Mouse (Mus musculus) hindbrain, embryonic 15.5 days (tissue): Measurements from ENCODE around the gene Zfp719. TPM values are rescaled to one million over a fixed set of nuclear protein-coding genes. Genes with fewer than 3 reads are reported as not detected.
A peak's percentile ranks its signal among the peaks of the same experiment; 100 is the strongest.

Experiments used
- ATAC-seq: fragments of 200-750 bp; cut with Nextera tagmentation; 2 replicates; pipeline ENCODE4 v1.8.0; 2017; ENCODE audit warnings: low read depth, moderate number of reproducible peaks, moderate TSS enrichment; ENCODE audit not compliant: low FRiP score
- H3K27ac ChIP-seq: fragments of 300-500 bp; sonication (generic); replicated peaks from 2 replicates; pipeline ENCODE4 v1.5.1; 2015; ENCODE audit warnings: mild to moderate bottlenecking, inconsistent platforms
- H3K27me3 ChIP-seq: fragments of 300-500 bp; sonication (generic); 2 replicates; pipeline ENCODE4 v1.6.1; 2015; ENCODE audit warnings: control low read depth, inconsistent platforms
- H3K36me3 ChIP-seq: fragments of 300-500 bp; sonication (generic); 2 replicates; pipeline ENCODE4 v1.6.1; 2015; ENCODE audit warnings: control low read depth, inconsistent platforms
- H3K4me1 ChIP-seq: fragments of 300-500 bp; sonication (generic); replicated peaks from 2 replicates; pipeline ENCODE4 v1.6.1; 2015; ENCODE audit warnings: control low read depth, inconsistent platforms
- H3K4me2 ChIP-seq: fragments of 300-500 bp; sonication (generic); 2 replicates; pipeline ENCODE4 v1.6.1; 2015; ENCODE audit warnings: moderate library complexity, mild to moderate bottlenecking, inconsistent platforms
- H3K4me3 ChIP-seq: fragments of 300-500 bp; sonication (generic); 2 replicates; pipeline ENCODE4 v1.5.1; 2015; ENCODE audit warnings: mild to moderate bottlenecking, inconsistent platforms
- H3K9ac ChIP-seq: fragments of 300-500 bp; sonication (generic); 2 replicates; pipeline ENCODE4 v1.6.1; 2015; ENCODE audit warnings: inconsistent platforms
- H3K9me3 ChIP-seq: fragments of 300-500 bp; sonication (generic); 2 replicates; pipeline ENCODE4 v1.6.1; 2016; ENCODE audit warnings: control low read depth, inconsistent platforms
- WGBS: fragments of 180-500 bp; shearing (Covaris S2); methylation state at CpG from one replicate; pipeline ENCODE4 v1.1.7; 2015; 5-methylcytosine and 5-hydroxymethylcytosine counted together
- polyA plus RNA-seq: library from polyadenylated mRNA; unstranded; fragments of >200 nt; fragmentation: Nextera tagmentation; extraction: Ambion mirVana; gene quantifications from 2 replicates; pipeline ENCODE4 v1.2.1, GENCODE M21; 2015

Zfp719 gene
- polyA plus RNA-seq, 1 experiment from 2014 or later, result 14.2 TPM

DNA sequence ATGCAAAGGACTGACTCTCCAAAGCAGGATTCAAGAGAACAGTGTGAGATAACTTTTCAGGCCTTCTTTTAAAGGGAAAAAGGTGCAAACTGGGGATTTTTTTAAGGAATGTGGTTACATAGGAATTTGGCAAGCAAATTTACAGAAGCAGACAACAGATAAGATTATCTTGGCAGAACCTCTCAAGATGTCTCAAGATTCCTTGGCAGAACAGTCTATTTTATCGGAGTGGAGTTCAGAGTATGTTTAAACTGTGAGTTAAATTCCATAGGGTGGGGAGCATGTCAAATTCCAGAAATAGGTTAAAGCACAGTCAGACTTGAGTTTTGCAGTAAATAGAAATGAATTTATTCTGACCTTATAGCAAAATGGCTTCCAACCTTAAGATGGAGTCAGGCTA, 22.5 kb upstream of the Zfp719 start:
- H3K9ac ChIP-seq, result no peak overlapping the region
- H3K36me3 ChIP-seq, result no peaks in the 10 kb centered on the region
- H3K4me1 ChIP-seq, result no peaks in the 10 kb centered on the region
- no peak overlapping the region for H3K4me2 ChIP-seq
- no peak for ATAC-seq
- no peaks in the 10 kb centered on the region for H3K27me3 ChIP-seq
- H3K9me3 ChIP-seq, result no peaks in the 10 kb centered on the region
- 91% methylated on average over 1 of the region's 1 CpGs for WGBS
- H3K4me3 ChIP-seq, result no peak overlapping the region
- H3K27ac ChIP-seq, result no peak overlapping the region

- peak within 1 kb of the TSS; percentile 80 for H3K4me2 ChIP-seq
- peak within 1 kb of the TSS; percentile 90 for H3K27ac ChIP-seq
- peak within 1 kb of the TSS; percentile 85 for H3K4me3 ChIP-seq
- WGBS, result under 1% methylated on average over 27 of the region's 27 CpGs
- H3K4me1 ChIP-seq, result peaks cover 18% of the 10 kb centered on the region
- no peaks in the 10 kb centered on the region for H3K27me3 ChIP-seq
- peaks cover 14% of the 10 kb centered on the region for H3K36me3 ChIP-seq
- H3K9me3 ChIP-seq, result no peaks in the 10 kb centered on the region
- peak within 1 kb of the TSS; percentile 78 for H3K9ac ChIP-seq
- ATAC-seq, result peak; percentile 96
Observed at GRCm38 (mm10) chr7:43562006-43562633, 17.3 kb upstream of the Zfp719 start, which contains the start of gene Zfp658. Gene Zfp658, plus strand, starts transcription at chr7:43562256.

DNA sequence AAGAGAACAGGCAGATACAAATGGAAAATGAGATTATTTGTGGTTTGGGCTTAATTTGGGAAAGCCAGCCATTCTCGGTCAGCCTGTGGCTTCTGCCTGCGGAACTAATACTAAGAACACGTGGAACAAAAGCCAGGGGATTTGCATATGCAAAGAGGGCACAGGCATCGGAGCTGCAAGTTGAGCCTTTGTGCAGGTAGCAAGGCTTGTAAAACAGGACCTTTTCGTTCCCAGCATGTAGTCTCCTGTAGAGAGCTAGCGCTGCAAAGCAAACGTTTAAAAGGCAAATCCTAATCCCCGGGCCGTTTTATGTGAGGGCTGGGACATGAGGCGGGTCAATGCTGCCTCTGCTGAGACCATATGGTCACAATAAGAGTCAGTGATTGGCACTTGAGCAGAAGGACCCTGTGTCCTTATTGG, 16.7 kb upstream of the Zfp719 start:
- peak; percentile 12 for ATAC-seq
- Histone ChIP-seq H3K9ac (peak overlapping the region; percentile 78), H3K4me2 (peak overlapping the region; percentile 80), H3K27me3 (no peaks in the 10 kb centered on the region), H3K27ac (peak overlapping the region; percentile 90), H3K9me3 (no peaks in the 10 kb centered on the region), H3K4me3 (peak overlapping the region; percentile 85), H3K36me3 (peaks cover 19% of the 10 kb centered on the region), H3K4me1 (peaks cover 18% of the 10 kb centered on the region)
- 0% methylated on average over 10 of the region's 10 CpGs for WGBS

- 54% methylated on average over 6 of the region's 6 CpGs for WGBS
- peaks cover 18% of the 10 kb centered on the region for H3K4me1 ChIP-seq
- H3K27me3 ChIP-seq, result no peaks in the 10 kb centered on the region
- peak overlapping the region; percentile 80 for H3K4me2 ChIP-seq
- ATAC-seq, result no peak
- peaks cover 26% of the 10 kb centered on the region for H3K36me3 ChIP-seq
- peak overlapping the region; percentile 78 for H3K9ac ChIP-seq
- no peaks in the 10 kb centered on the region for H3K9me3 ChIP-seq
- no peak overlapping the region for H3K27ac ChIP-seq
- peak overlapping the region; percentile 85 for H3K4me3 ChIP-seq
Observed at GRCm38 (mm10) chr7:43563300-43563699, 16.1 kb upstream of the Zfp719 start.

- WGBS, result 98% methylated on average over 2 of the region's 2 CpGs
- Histone ChIP-seq H3K36me3 (peaks cover 78% of the 10 kb centered on the region), H3K4me1 (no peaks in the 10 kb centered on the region), H3K9me3 (no peaks in the 10 kb centered on the region), H3K4me3 (no peak overlapping the region), H3K9ac (no peak overlapping the region), H3K4me2 (no peak overlapping the region), H3K27ac (no peak overlapping the region), H3K27me3 (no peaks in the 10 kb centered on the region)
- no peak for ATAC-seq
Observed at GRCm38 (mm10) chr7:43571216-43571615, 8.2 kb upstream of the Zfp719 start.

DNA sequence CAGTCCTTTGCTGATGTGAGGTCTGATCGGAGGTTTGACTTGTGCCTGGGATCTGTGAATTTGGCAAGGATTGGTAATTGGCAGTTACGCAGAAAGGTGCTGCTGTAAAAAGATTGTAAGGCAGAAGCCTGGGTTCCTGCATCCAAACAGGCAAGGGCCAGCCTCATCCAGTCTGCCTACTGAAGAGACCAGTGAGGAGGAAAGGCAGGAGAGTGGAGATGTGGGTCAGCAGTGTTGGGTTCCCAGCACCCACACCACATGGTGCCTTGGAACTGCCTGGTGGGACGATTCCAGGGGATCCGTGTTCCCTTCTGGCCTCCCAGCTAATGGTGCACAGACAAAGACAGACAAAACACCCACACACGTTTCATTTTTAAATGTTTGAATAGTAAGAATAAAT, 1.1 kb downstream of the Zfp719 start:
- ATAC-seq, result no peak
- 68% methylated on average over 5 of the region's 5 CpGs for WGBS
- Histone ChIP-seq H3K27ac (peak overlapping the region; percentile 86), H3K36me3 (peaks cover 18% of the 10 kb centered on the region), H3K9ac (peak overlapping the region; percentile 69), H3K4me2 (peak overlapping the region; percentile 63), H3K9me3 (no peaks in the 10 kb centered on the region), H3K4me1 (peaks cover 23% of the 10 kb centered on the region), H3K4me3 (peak overlapping the region; percentile 52), H3K27me3 (no peaks in the 10 kb centered on the region)

- Histone ChIP-seq H3K4me1 (peaks cover 23% of the 10 kb centered on the region), H3K9me3 (no peaks in the 10 kb centered on the region), H3K4me3 (no peak overlapping the region), H3K27me3 (no peaks in the 10 kb centered on the region), H3K27ac (no peak overlapping the region), H3K9ac (no peak overlapping the region), H3K36me3 (peaks cover 59% of the 10 kb centered on the region), H3K4me2 (no peak overlapping the region)
- WGBS, result 90% methylated on average over 5 of the region's 5 CpGs
- no peak for ATAC-seq
Observed at GRCm38 (mm10) chr7:43584790-43585189, 5.4 kb downstream of the Zfp719 start.

DNA sequence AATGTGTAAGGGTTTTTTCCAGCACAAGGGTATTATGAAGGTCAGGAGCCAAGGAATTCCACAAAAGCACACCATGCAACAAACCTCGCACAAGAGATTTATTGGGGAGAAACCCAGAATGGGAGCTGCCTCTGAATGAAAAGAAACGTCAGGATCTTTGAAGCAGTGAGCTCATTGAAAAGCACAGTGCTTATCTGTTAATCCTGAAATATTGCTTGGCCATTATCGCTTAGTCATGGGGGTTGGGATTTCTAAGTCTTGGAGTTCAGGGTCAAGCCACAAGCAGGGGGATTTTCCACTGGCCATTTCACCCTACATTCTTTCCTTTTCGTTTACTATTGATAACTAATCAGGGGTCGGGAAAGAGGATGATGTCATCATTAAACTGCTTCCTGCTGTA, 22.5 kb downstream of the Zfp719 start:
- no peaks in the 10 kb centered on the region for H3K27me3 ChIP-seq

GRCm38 (mm10) chr7:43606896-43607742, 27.7 kb downstream of the Zfp719 start, which contains the start of gene Zfp819:
Gene Zfp819, plus strand, starts transcription at chr7:43607169.
- ATAC-seq, result peak; percentile 93
- Histone ChIP-seq H3K27ac (no peak within 1 kb of the TSS), H3K27me3 (no peaks in the 10 kb centered on the region), H3K36me3 (no peaks in the 10 kb centered on the region), H3K4me2 (peak within 1 kb of the TSS; percentile 76), H3K4me1 (0 out of 2 replicates have a peak, but pooled peaks cover 5% of the 10 kb centered on the region), H3K9ac (peak within 1 kb of the TSS; percentile 30), H3K9me3 (no peaks in the 10 kb centered on the region), H3K4me3 (peak within 1 kb of the TSS; percentile 41)
- WGBS, result 14% methylated on average over 41 of the region's 41 CpGs

More for the DNA sequence above, 22.5 kb downstream of the Zfp719 start:
- ATAC-seq, result no peak
- Histone ChIP-seq H3K27ac (no peak overlapping the region), H3K4me2 (no peak overlapping the region), H3K9ac (no peak overlapping the region), H3K4me3 (no peak overlapping the region), H3K4me1 (no peaks in the 10 kb centered on the region), H3K9me3 (no peaks in the 10 kb centered on the region), H3K36me3 (no peaks in the 10 kb centered on the region)
- WGBS, result 36% methylated on average over 5 of the region's 5 CpGs

GRCm38 (mm10) chr7:43607743-43608287, 28.4 kb downstream of the Zfp719 start:
- Histone ChIP-seq H3K4me3 (no peak overlapping the region), H3K27me3 (no peaks in the 10 kb centered on the region), H3K27ac (no peak overlapping the region), H3K4me1 (0 out of 2 replicates have a peak, but pooled peaks cover 5% of the 10 kb centered on the region), H3K36me3 (no peaks in the 10 kb centered on the region), H3K4me2 (peak overlapping the region; percentile 76), H3K9ac (no peak overlapping the region), H3K9me3 (no peaks in the 10 kb centered on the region)
- no peak for ATAC-seq
- 35% methylated on average over 5 of the region's 5 CpGs for WGBS

DNA sequence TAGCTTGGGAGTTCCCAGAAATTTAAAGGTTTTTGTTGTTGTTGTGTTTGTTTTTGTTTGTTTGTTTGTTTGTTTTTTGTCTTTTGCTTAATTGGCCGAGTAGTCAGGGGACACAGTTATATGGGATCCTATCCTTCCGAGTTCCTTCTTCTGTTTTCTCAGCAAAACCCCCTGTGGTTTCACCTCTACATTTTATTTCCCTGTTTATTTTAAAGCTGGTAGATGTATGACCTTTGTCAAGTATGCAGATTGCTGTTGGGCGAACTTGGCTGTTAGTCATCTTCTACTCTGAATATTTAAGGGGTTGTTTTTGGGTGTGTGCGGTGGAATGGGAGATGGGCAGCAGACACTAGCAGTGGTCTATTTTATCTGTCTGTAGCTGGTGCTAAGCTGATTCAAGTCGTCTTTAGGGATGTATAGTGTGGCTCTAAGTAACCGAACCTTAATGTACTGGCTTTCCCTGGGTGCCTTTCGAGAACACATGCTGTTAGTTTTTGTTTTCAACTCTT, 29.0 kb downstream of the Zfp719 start:
- H3K4me2 ChIP-seq, result no peak overlapping the region
- ATAC-seq, result no peak
- H3K4me3 ChIP-seq, result no peak overlapping the region
- no peak overlapping the region for H3K27ac ChIP-seq
- WGBS, result 85% methylated on average over 7 of the region's 7 CpGs
- H3K36me3 ChIP-seq, result no peaks in the 10 kb centered on the region
- H3K9ac ChIP-seq, result no peak overlapping the region
- 0 out of 2 replicates have a peak, but pooled peaks cover 5% of the 10 kb centered on the region for H3K4me1 ChIP-seq
- H3K27me3 ChIP-seq, result no peaks in the 10 kb centered on the region
- H3K9me3 ChIP-seq, result no peaks in the 10 kb centered on the region
